In the genomic region with DNA sequence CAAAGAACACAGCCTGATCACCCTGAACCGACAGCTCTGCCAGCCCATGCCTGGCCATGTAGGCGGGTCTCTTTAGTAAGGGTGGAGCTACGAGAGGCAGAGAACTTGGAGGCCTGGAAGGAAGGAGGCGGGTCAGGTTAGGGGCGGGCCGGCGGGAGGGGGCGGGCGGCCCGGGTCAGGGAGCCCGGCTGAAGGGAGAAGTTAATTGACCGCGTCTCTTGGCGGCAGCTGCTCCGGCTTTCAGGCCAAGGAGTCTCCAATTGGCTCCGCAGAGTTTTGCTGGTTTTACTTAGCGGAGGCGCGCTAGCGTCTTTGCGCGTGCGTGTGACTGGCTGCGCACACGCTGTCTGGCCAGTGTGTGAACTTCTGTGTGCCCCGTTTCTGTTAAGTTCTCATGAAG, we compare ENCODE assay signal across 8 mouse cellular contexts. TPM values are rescaled to one million over a fixed set of nuclear protein-coding genes. Genes with fewer than 3 reads are reported as not detected.
DNase-seq lines count a peak whose midpoint lies in the region.

No protein-coding gene starts in this region.

- intact Hi-C loops in heart, postnatal 10 days (cut with DNase I), result loop anchor here (5.0 kb wide), 1 partner anchor 140 kb away; no protein-coding TSS in a partner anchor

- DNase-seq in CD4-positive, CD25-positive, alpha-beta regulatory T cell, adult 2 months (ENCODE audit: low read depth, low spot score), result peak; percentile 72
- peak; percentile 86 for DNase-seq in adipocyte (ENCODE audit: low spot score)
- DNase-seq in fibroblast of lung, adult 2 months (ENCODE audit: low read depth), result peak; percentile 89
- DNase-seq in heart, postnatal 10 days, result peak; percentile 85 to 87
- DNase-seq in kidney, postnatal 36 days, result peak; percentile 90 to 93
- peak; percentile 86 to 91 for DNase-seq in lung, postnatal 4 days
- DNase-seq in retina, postnatal 1 day, result peak; percentile 92
- peak; percentile 77 to 81 for DNase-seq in urinary bladder, postnatal 4 days (ENCODE audit: low spot score in 2 of 2)

RNA-seq across cellular contexts. Expression of a gene that starts 9.0 kb away (rescaled TPM):
- total RNA-seq in heart, postnatal 10 days (2021), result over 10,000 TPM; 11,120 to 11,825 TPM

RNA-seq across cellular contexts. Expression of a gene that starts 14.3 kb away (rescaled TPM):
- total RNA-seq in heart, postnatal 10 days (2021), result 10 to 100 TPM; 11.5 to 13.4 TPM

Comparison
In these comparisons a context has a peak if more than half of its experiments do, and no peak if none do; other contexts are left out.
1. Peak in every context shown above with its lines: DNase-seq.